Mouse (Mus musculus) stomach, embryonic 16.5 days (tissue): ENCODE measurements at regions not wholly inside any gene's neighbourhood (a gene's known extent, or its start where the extent isn't known, plus 50 kb on each side); places are given as distances from the start of the nearest gene placed in this dataset.

Source experiments
- ATAC-seq: fragments of 200-750 bp; cut with Nextera tagmentation; 2 replicates; pipeline ENCODE4 v1.8.0; 2017; ENCODE audit warnings: moderate number of reproducible peaks, moderate TSS enrichment; ENCODE audit not compliant: insufficient read depth, low FRiP score
- H3K27ac ChIP-seq: fragments of 300-500 bp; sonication (generic); 2 replicates; pipeline ENCODE4 v1.5.1; 2014; ENCODE audit warnings: low read length
- H3K27me3 ChIP-seq: fragments of 300-500 bp; sonication (generic); 2 replicates; pipeline ENCODE4 v1.6.1; 2014; ENCODE audit warnings: low read length, control low read depth, mixed read lengths; ENCODE audit not compliant: control insufficient read depth, insufficient read depth
- H3K36me3 ChIP-seq: fragments of 300-500 bp; sonication (generic); 2 replicates; pipeline ENCODE4 v1.6.1; 2014; ENCODE audit warnings: low read length; ENCODE audit not compliant: control insufficient read depth, insufficient read depth
- H3K4me1 ChIP-seq: fragments of 300-500 bp; sonication (generic); 2 replicates; pipeline ENCODE4 v1.6.1; 2014; ENCODE audit warnings: low read length, control low read depth, mixed read lengths; ENCODE audit not compliant: control insufficient read depth, insufficient read depth
- H3K4me2 ChIP-seq: fragments of 300-500 bp; sonication (generic); 2 replicates; pipeline ENCODE4 v1.6.1; 2014; ENCODE audit warnings: low read depth, low read length, mixed read lengths
- H3K4me3 ChIP-seq: fragments of 300-500 bp; sonication (generic); replicated peaks from 2 replicates; pipeline ENCODE4 v1.5.1; 2014; ENCODE audit warnings: mild to moderate bottlenecking, low read length
- H3K9ac ChIP-seq: fragments of 300-500 bp; sonication (generic); 2 replicates; pipeline ENCODE4 v1.6.1; 2014; ENCODE audit warnings: low read length
- H3K9me3 ChIP-seq: fragments of 300-500 bp; sonication (generic); replicated peaks from 2 replicates; pipeline ENCODE4 v1.6.1; 2016; ENCODE audit warnings: low read length, control low read depth; ENCODE audit not compliant: control insufficient read depth
- WGBS: fragments of 180-500 bp; shearing (Covaris S2); extraction: QIAGEN DNeasy Blood & Tissue Kit; methylation state at CpG from one replicate; pipeline ENCODE4 v1.1.7; 2014; 5-methylcytosine and 5-hydroxymethylcytosine counted together

DNA sequence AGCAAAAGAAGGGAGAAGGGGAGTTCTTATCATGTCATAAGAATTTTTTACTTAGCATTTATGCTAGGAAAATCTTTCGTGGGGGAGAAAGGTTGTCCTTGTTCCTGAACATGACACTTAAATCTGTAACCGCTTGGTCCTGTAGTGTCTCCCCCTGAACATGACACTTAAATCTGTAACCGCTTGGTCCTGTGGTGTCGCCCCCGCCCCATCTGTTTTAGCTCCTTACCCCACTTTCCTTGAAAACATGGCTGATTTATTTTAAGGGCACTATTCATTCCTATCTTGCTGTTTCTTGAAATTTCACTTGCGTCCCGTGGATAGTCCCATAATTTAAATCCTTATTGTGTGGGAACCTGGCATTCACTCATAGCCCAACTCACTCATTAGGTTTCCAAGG lies 82.2 kb downstream of the Rap2a start:
- 90% methylated on average over 7 of the region's 7 CpGs for WGBS

DNA sequence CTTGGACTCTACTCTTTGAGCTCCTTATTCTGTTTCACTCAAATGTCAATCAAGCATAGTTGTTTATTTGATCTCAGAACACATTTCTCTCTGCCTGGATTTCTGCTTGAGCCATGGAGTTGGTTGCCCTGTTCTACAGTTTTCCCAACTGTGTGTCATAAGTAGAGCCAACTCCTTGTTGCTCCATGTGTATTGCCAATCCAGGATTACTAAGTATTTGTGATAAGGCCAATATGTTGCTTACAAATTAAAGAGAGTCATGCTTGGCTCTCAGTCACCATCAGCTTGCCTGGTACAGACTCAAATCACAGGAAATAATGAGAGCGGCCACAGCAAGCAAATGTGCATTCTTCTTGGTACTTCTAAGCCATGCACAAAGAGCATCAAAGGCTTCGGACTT lies 82.7 kb downstream of the Rap2a start:
- H3K9ac ChIP-seq: no peak overlapping the region
- no peak overlapping the region for H3K4me3 ChIP-seq
- 95% methylated on average over 2 of the region's 2 CpGs for whole genome bisulfite sequencing
- no peak overlapping the region for H3K27ac ChIP-seq
- no peaks in the 10 kb centered on the region for H3K9me3 ChIP-seq
- no peaks in the 10 kb centered on the region for H3K27me3 ChIP-seq
- no peak overlapping the region for H3K4me2 ChIP-seq
- ATAC-seq: no peak
- no peaks in the 10 kb centered on the region for H3K4me1 ChIP-seq
- no peaks in the 10 kb centered on the region for H3K36me3 ChIP-seq

More for the DNA sequence above, 82.2 kb downstream of the Rap2a start:
- Histone ChIP-seq H3K4me3 (no peak overlapping the region), H3K9ac (no peak overlapping the region), H3K4me1 (no peaks in the 10 kb centered on the region), H3K27ac (no peak overlapping the region), H3K9me3 (no peaks in the 10 kb centered on the region), H3K4me2 (no peak overlapping the region), H3K27me3 (no peaks in the 10 kb centered on the region), H3K36me3 (no peaks in the 10 kb centered on the region)
- ATAC-seq: no peak

DNA sequence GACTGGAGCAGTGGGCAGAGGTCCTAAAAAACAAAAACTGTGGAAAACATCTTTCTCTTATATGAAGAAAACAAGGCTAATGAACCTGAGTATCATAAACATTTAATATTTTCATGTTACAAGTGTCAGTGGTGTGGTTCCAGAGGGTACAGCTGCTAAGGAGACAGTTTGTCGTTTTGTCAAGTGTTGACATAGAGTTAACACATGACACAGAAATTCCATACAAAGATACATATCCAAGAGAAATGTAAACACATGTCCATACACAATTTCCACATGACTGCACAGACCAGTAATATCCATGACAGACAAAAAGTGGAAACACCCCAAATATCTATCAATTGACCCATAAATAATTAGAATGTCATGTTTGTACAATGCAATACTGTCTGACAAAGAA lies 88.7 kb downstream of the Rap2a start:
- H3K27me3 ChIP-seq: no peaks in the 10 kb centered on the region
- no peaks in the 10 kb centered on the region for H3K36me3 ChIP-seq
- H3K4me2 ChIP-seq: no peak overlapping the region
- H3K4me1 ChIP-seq: no peaks in the 10 kb centered on the region
- H3K9ac ChIP-seq: no peak overlapping the region
- no peak overlapping the region for H3K27ac ChIP-seq
- H3K4me3 ChIP-seq: no peak overlapping the region
- WGBS: 36% methylated on average over 1 of the region's 1 CpGs
- no peaks in the 10 kb centered on the region for H3K9me3 ChIP-seq
- no peak for ATAC-seq

DNA sequence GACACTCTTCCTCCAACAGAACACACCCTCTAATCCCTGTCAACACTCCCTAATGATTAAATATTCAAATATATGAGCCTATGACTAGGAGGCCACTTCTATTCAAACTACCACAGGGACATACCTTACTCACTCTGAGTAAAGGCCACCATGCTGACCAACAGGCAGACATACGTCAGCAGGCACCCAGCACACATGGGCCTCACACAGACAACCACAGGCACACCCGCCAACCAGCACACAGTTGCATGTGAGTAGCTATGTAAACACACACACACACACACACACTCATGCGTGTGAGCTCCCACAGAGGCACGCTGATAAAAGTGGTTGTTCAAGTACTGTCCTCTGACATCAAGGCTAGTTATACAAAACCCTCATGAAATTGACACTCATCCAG lies 89.8 kb downstream of the Rap2a start:
- no peak for ATAC-seq
- no peaks in the 10 kb centered on the region for H3K4me1 ChIP-seq
- no peaks in the 10 kb centered on the region for H3K36me3 ChIP-seq
- WGBS: 69% methylated on average over 4 of the region's 4 CpGs
- H3K9me3 ChIP-seq: no peaks in the 10 kb centered on the region
- no peaks in the 10 kb centered on the region for H3K27me3 ChIP-seq
- H3K27ac ChIP-seq: no peak overlapping the region
- no peak overlapping the region for H3K4me2 ChIP-seq
- no peak overlapping the region for H3K9ac ChIP-seq
- H3K4me3 ChIP-seq: no peak overlapping the region

DNA sequence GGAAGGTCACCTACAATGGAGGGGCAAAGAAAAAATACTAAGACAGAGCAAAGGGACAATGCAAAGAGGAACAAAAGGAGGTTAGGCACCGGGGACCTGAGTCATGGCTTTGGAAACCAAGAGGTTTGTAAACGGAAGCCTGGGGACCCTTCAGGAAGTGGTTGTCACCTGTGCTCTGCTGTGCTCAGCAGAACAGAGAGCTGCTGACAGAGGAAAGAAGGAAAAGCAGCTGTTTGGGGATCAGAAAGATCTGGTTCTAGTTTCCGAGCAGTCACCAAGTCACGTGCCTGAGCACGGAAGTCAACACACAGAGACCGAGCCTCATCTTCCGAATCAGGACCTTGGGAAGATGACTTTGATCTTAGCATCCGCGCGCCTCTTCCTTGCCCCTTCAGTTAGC lies 94.0 kb downstream of the Rap2a start:
- H3K4me1 ChIP-seq: no peaks in the 10 kb centered on the region
- no peak overlapping the region for H3K4me2 ChIP-seq
- H3K9ac ChIP-seq: no peak overlapping the region
- no peaks in the 10 kb centered on the region for H3K9me3 ChIP-seq
- 75% methylated on average over 10 of the region's 10 CpGs for WGBS
- H3K27me3 ChIP-seq: no peaks in the 10 kb centered on the region
- no peak for ATAC-seq
- H3K4me3 ChIP-seq: no peak overlapping the region
- H3K27ac ChIP-seq: no peak overlapping the region
- no peaks in the 10 kb centered on the region for H3K36me3 ChIP-seq

DNA sequence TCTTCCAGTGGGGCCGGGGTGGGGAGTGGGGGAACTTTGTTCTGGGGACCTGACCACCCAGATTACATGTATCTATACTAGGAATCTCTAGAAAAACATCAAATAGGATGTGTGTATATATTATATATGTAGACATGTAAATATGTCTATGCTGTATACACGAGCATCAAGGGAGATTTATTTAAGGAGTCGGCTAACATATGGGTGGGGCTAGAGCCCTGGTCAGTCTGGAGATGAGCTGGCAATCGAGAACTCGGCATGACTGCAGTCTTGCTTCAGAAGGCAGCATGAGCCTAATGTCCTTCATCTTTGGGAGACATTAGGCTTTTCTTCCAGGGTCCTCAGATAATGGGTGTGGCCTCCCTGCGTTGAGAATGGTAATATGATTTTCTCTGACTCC lies 97.0 kb downstream of the Rap2a start:
- no peak overlapping the region for H3K4me3 ChIP-seq
- H3K4me1 ChIP-seq: no peaks in the 10 kb centered on the region
- H3K36me3 ChIP-seq: no peaks in the 10 kb centered on the region
- 44% methylated on average over 6 of the region's 6 CpGs for WGBS
- ATAC-seq: peak; percentile 62
- H3K9ac ChIP-seq: no peak overlapping the region
- no peak overlapping the region for H3K27ac ChIP-seq
- H3K27me3 ChIP-seq: no peaks in the 10 kb centered on the region
- H3K4me2 ChIP-seq: no peak overlapping the region
- H3K9me3 ChIP-seq: no peaks in the 10 kb centered on the region

DNA sequence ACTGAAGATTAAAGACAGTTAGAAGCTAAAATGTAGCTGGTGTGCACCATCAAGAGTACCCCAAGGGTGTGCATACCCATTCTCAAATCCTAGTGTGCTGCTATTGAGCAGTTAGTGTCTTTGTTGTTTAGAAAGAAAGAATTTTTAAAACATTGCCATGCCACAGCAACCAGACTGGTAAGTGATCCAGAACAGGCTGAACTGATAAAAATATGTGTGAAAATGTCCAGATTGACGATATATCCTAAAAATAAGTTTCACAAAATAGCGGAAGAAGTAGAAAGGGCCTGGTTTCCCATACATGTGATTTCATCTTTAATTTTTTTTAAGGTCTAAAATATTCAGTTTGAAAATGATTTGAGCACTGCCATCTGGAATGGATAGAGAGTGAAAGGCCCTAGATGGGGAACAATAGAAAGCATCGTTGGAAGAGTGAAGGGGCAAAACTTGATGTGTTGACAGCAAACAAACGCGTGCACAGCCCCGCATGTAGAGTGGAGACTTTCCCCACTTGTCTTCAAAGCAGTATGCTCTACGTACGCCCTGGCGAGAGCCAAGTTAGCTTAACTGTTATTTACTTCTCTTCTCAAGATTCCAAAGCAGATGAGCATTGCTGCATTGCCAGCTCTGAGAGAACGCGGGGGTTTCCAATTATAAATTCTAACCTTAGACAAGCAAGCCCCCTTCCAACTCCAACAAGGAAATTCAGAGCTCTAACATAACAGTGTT lies 100.3 kb downstream of the Rap2a start:
- Histone ChIP-seq H3K9me3 (no peaks in the 10 kb centered on the region), H3K4me1 (no peaks in the 10 kb centered on the region), H3K27me3 (no peaks in the 10 kb centered on the region), H3K4me2 (no peak overlapping the region), H3K9ac (no peak overlapping the region), H3K4me3 (no peak overlapping the region), H3K36me3 (no peaks in the 10 kb centered on the region), H3K27ac (no peak overlapping the region)
- WGBS: 72% methylated on average over 11 of the region's 11 CpGs
- no peak for ATAC-seq

DNA sequence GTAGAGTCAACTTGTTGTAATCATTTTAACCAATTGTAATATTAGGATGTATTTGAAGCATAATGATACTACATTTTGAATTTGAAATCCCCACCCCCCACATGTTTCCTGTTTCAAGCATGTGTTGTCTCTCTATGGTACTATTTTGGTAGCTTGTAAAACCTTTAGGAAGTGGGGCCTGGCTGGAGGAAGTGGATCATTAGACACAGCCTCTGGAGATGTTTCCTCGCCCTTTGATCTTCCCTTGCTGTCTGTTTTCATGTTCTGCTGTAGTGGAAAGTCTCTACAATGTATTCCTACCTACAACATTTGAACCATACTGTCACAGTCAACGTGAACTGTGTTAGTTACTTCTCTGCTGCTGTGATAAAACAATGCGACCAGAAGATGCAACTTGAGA lies 105.6 kb downstream of the Rap2a start:
- no peak for ATAC-seq
- WGBS: 72% methylated on average over 3 of the region's 3 CpGs
- no peaks in the 10 kb centered on the region for H3K27me3 ChIP-seq
- H3K36me3 ChIP-seq: no peaks in the 10 kb centered on the region
- H3K4me3 ChIP-seq: no peak overlapping the region
- no peak overlapping the region for H3K4me2 ChIP-seq
- H3K4me1 ChIP-seq: no peaks in the 10 kb centered on the region
- no peak overlapping the region for H3K9ac ChIP-seq
- H3K9me3 ChIP-seq: no peaks in the 10 kb centered on the region
- H3K27ac ChIP-seq: no peak overlapping the region

DNA sequence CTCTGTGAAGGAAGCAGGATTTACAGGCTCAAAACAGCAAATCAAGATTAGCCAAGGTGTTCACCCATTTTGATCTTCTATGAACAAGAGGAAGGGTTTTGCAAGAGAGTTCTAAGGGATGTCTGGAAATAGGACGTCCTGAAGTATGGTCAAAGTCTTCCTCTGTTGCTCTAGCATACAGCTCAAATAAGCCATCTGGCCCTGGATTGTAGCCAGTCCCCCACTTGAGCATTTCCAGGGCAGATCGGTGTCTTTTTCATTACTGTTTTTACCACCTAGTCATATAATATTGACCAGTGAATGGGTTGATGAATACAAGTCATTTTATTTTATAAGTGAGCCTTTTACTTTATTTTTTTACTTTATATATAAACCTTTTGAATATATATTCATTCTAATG lies 113.9 kb downstream of the Rap2a start:
- Histone ChIP-seq H3K4me1 (no peaks in the 10 kb centered on the region), H3K4me2 (no peak overlapping the region), H3K36me3 (no peaks in the 10 kb centered on the region), H3K9ac (no peak overlapping the region), H3K27me3 (no peaks in the 10 kb centered on the region), H3K4me3 (no peak overlapping the region), H3K27ac (no peak overlapping the region), H3K9me3 (no peaks in the 10 kb centered on the region)
- WGBS: 75% methylated on average over 2 of the region's 2 CpGs
- no peak for ATAC-seq
